Mouse (Mus musculus) midbrain, embryonic 15.5 days (tissue): ENCODE measurements at regions not wholly inside any gene's neighbourhood (a gene's known extent, or its start where the extent isn't known, plus 50 kb on each side); places are given as distances from the start of the nearest gene placed in this dataset.

ENCODE experiments used
- ATAC-seq: fragments of 200-750 bp; cut with Nextera tagmentation; replicated peaks from 2 replicates; pipeline ENCODE4 v1.8.0; 2017; ENCODE audit warnings: moderate TSS enrichment
- H3K27ac ChIP-seq: fragments of 300-500 bp; sonication (generic); 2 replicates; pipeline ENCODE4 v1.5.1; 2015; ENCODE audit warnings: mild to moderate bottlenecking, inconsistent platforms
- H3K27me3 ChIP-seq: fragments of 300-500 bp; sonication (generic); replicated peaks from 2 replicates; pipeline ENCODE4 v1.6.1; 2015; ENCODE audit warnings: inconsistent platforms
- H3K36me3 ChIP-seq: fragments of 300-500 bp; sonication (generic); replicated peaks from 2 replicates; pipeline ENCODE4 v1.6.1; 2015; ENCODE audit warnings: inconsistent platforms
- H3K4me1 ChIP-seq: fragments of 300-500 bp; sonication (generic); 2 replicates; pipeline ENCODE4 v1.6.1; 2015; ENCODE audit warnings: inconsistent platforms
- H3K4me2 ChIP-seq: fragments of 300-500 bp; sonication (generic); 2 replicates; pipeline ENCODE4 v1.6.1; 2015; ENCODE audit warnings: inconsistent platforms, mild to moderate bottlenecking, moderate library complexity
- H3K4me3 ChIP-seq: fragments of 300-500 bp; sonication (generic); 2 replicates; pipeline ENCODE4 v1.5.1; 2015; ENCODE audit warnings: mild to moderate bottlenecking, inconsistent platforms
- H3K9ac ChIP-seq: fragments of 300-500 bp; sonication (generic); 2 replicates; pipeline ENCODE4 v1.6.1; 2015; ENCODE audit warnings: mild to moderate bottlenecking, inconsistent platforms
- H3K9me3 ChIP-seq: fragments of 300-500 bp; sonication (generic); 2 replicates; pipeline ENCODE4 v1.6.1; 2016; ENCODE audit warnings: inconsistent platforms
- WGBS: fragments of 180-500 bp; shearing (Covaris S2); methylation state at CpG from one replicate; pipeline ENCODE4 v1.1.7; 2015; ENCODE audit warnings: mixed read lengths; 5-methylcytosine and 5-hydroxymethylcytosine counted together

DNA sequence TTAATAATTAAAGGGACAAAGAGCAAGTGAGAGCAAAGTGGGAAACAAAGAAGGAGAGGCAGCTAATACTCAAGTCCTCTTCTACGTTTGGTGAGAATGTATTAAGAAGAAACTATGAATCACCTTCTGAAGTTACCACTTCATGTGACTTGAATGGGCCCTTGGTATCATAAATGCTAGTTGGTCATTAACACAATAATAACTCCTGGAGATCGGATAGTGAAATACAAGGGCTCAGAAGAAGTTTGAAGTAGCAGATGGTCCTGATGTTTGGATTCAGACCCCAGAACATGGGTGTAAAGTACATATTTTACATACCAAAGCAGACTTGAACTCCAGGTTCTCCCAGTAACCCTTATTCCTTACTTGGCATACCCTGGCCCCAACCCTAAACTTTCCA, 535.4 kb upstream of the Cntnap5b start:
- no peak overlapping the region for H3K27ac ChIP-seq
- no peaks in the 10 kb centered on the region for H3K9me3 ChIP-seq
- no peaks in the 10 kb centered on the region for H3K4me1 ChIP-seq
- no peak overlapping the region for H3K9ac ChIP-seq
- H3K4me3 ChIP-seq, result no peak overlapping the region
- no peaks in the 10 kb centered on the region for H3K36me3 ChIP-seq
- WGBS, result 68% methylated on average over 2 of the region's 2 CpGs
- no peak overlapping the region for H3K4me2 ChIP-seq
- ATAC-seq, result no peak
- no peaks in the 10 kb centered on the region for H3K27me3 ChIP-seq

DNA sequence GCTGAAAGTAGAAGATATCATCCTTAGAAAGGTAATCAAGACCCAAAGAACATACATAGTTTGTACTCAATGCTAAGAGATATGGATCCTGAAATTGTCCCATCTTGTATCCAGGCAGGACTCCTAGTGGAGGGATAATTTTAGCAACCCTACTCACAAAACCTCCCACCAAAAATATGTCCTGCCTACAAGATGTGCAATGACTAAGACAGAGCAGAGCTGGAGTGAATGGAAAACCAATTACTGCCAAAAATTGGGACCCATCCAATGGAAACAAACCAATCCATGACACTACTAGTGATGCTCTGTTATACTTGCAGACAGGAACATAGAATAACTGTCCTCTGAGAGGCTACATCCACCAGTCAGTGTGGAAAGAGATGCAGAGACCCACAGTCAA, 487.0 kb upstream of the Cntnap5b start:
- Histone ChIP-seq H3K27me3 (no peaks in the 10 kb centered on the region), H3K9me3 (no peaks in the 10 kb centered on the region), H3K27ac (no peak overlapping the region), H3K4me1 (no peaks in the 10 kb centered on the region), H3K9ac (no peak overlapping the region), H3K36me3 (no peaks in the 10 kb centered on the region), H3K4me3 (no peak overlapping the region), H3K4me2 (no peak overlapping the region)
- no peak for ATAC-seq

DNA sequence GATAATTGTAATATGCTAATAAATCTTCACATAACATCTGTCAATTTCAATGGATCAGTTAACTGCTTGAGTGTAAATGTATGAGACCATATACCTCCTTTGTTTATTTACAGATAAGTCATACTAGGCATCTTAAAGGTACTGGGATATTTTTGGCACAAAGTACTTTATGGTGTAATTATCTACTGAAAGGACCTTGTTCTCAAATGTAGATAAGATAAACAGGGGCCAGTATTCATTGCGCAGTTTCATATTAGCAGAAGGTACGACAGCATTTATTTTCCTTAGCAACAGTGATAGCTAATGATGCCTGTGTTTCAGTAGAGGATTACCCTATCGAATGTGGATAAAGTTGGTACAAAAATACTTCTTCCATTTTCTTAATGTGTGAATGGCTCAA, 484.7 kb upstream of the Cntnap5b start:
- ATAC-seq, result no peak
- Histone ChIP-seq H3K4me3 (no peak overlapping the region), H3K9me3 (no peaks in the 10 kb centered on the region), H3K27me3 (no peaks in the 10 kb centered on the region), H3K4me2 (no peak overlapping the region), H3K4me1 (no peaks in the 10 kb centered on the region), H3K27ac (no peak overlapping the region), H3K9ac (no peak overlapping the region), H3K36me3 (no peaks in the 10 kb centered on the region)
- 94% methylated on average over 3 of the region's 3 CpGs for WGBS

DNA sequence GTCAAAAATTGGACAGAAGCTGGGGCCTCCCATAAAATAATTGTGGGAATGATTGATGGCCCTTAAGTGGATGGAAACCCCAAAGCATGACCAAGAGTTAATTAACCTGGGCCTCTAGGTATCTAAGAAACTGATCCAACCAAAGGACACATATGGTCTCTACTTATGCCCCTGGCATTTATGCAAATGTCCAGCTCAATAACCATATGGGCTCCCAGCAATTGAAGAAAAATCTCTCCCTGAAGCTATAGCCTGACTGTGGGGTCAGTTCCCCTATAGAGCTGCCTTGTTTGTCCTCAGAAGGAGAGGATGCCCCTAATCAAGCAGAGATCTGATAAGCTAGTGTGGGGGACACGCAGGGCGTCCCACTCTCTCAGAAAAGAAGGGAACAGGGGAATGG, 473.4 kb upstream of the Cntnap5b start:
- Histone ChIP-seq H3K4me2 (no peak overlapping the region), H3K27ac (no peak overlapping the region), H3K4me3 (no peak overlapping the region), H3K36me3 (no peaks in the 10 kb centered on the region), H3K9me3 (no peaks in the 10 kb centered on the region), H3K27me3 (no peaks in the 10 kb centered on the region), H3K9ac (no peak overlapping the region), H3K4me1 (no peaks in the 10 kb centered on the region)
- WGBS, result 75% methylated on average over 2 of the region's 2 CpGs
- ATAC-seq, result no peak

DNA sequence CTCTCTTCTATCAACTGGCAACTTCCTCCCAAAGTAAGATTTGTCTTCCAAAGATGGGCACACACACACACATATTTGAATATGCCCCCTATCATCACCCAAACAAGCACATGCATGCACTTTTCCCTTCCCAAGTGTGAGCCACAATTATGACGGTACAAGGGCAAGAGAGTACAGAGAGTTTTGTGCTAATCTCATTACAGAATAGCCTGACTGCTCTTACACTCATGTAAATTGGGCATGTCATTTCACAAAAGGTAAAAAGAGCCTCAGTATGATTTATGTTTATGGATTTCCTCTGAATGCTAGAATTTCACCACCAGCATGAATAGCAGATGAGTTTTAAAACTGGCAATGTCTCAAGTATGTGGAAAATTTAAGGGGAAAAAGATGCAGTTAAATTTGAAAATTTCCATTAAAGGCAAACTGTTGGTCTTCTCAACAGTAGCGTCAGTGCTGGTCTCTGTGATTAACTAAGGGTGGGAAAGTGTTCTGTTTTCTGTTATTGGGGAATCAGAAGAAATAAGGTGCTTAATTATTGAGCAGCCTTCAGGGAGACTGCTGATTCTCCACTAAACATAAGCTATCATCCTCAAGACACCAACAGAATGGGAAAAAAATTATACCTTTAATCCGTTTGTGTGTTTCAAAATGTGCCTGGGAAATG, 455.4 kb upstream of the Cntnap5b start:
- 53% methylated on average over 3 of the region's 3 CpGs for WGBS
- ATAC-seq, result peak; percentile 83
- Histone ChIP-seq H3K4me1 (no peaks in the 10 kb centered on the region), H3K27ac (peak overlapping the region; percentile 43; the same call in 1 of the 2 replicates), H3K27me3 (no peaks in the 10 kb centered on the region), H3K36me3 (no peaks in the 10 kb centered on the region), H3K4me2 (no peak overlapping the region), H3K4me3 (no peak overlapping the region), H3K9me3 (no peaks in the 10 kb centered on the region), H3K9ac (no peak overlapping the region)

DNA sequence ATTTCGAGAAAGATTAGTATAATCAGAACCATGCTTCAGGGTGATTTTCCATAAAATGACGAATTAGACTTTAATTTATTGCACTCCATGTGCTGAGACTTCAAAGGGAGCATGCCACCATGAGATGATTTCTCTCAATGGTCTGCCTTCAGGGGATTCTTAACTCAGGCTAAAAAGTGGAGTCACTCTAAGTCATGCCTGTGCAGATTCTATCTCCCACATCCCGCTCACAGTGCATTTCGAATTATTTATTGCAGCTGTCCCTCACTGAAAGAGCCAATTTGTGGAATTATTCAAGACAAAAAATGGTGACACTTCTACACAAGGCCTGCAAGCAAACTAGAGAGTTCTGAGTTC, 454.9 kb upstream of the Cntnap5b start:
- H3K4me1 ChIP-seq, result no peaks in the 10 kb centered on the region
- H3K4me3 ChIP-seq, result no peak overlapping the region
- peak; percentile 92 for ATAC-seq
- no peak overlapping the region for H3K27ac ChIP-seq
- no peaks in the 10 kb centered on the region for H3K9me3 ChIP-seq
- no peak overlapping the region for H3K4me2 ChIP-seq
- WGBS, result 49% methylated on average over 4 of the region's 4 CpGs
- no peaks in the 10 kb centered on the region for H3K36me3 ChIP-seq
- H3K27me3 ChIP-seq, result no peaks in the 10 kb centered on the region
- H3K9ac ChIP-seq, result no peak overlapping the region
